Mouse (Mus musculus) left cerebral cortex, postnatal 36 days (tissue): Measurements from ENCODE around the gene Srsf5. TPM values are rescaled to one million over a fixed set of nuclear protein-coding genes. Genes with fewer than 3 reads are reported as not detected.
"Not testable (repeated sequence)": the region's sequence is repeated elsewhere in the genome, so short reads cannot be mapped to it uniquely, and the experiment has no call there.

Experiments
- DNase-seq, 2 experiments: peaks; one replicate each; pipeline ENCODE4 v3.0.0; 2021 to 2022; ENCODE audit warnings: low spot score in 2 of 2, mixed read lengths in 1 of 2
- intact Hi-C: fragments of 180-260 bp; cut with DNase I; formaldehyde crosslinking; loops from one replicate; pipeline ENCODE4 v1.15.1; 2025
- total RNA-seq, 2 experiments: library from RNA; stranded (reverse); gene quantifications; 2 replicates each; pipeline ENCODE4 v1.2.3; 2021

Gene Srsf5
- total RNA-seq, 2 experiments from 2014 or later: 256 to 346 TPM

DNA sequence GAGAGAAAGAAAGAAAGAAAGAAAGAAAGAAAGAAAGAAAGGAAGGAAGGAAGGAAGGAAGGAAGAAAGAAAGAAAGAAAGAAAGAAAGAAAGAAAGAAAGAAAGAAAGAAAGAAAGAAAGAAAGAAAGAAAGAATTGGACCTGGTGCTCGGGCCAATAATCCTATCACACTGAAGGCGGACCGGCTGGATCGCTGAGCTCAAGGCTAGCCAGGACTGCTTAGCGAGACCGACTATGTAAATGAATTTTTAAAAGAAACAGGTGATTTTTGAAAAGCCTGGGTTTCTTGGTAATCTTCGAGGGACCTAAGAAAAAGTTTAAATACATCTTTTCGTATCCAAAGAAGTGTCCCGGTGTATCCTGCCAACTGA is 356 bp upstream of the Srsf5 start:
- intact Hi-C loops: loop anchor here (5.0 kb wide), 1 partner anchor 153 kb away; the partner anchor contains the start of gene Susd6
- DNase-seq: not testable (repeated sequence)

- intact Hi-C loops: loop anchor here (5.0 kb wide), 1 partner anchor 154 kb away; the partner anchor contains the start of gene Susd6
- DNase-seq: peak; percentile 95 to 96
Observed at GRCm38 (mm10) chr12:80945996-80946355, 672 bp downstream of the Srsf5 start.

GRCm38 (mm10) chr12:80948202-80948601 is 2.9 kb downstream of the Srsf5 start:
- intact Hi-C loops: loop anchor here (5.0 kb wide), 1 partner anchor 156 kb away; the partner anchor contains the start of gene Susd6
- no peak for DNase-seq

GRCm38 (mm10) chr12:80949603-80950002 is 4.3 kb downstream of the Srsf5 start:
- not testable (repeated sequence) for DNase-seq
- intact Hi-C loops: loop anchor here (5.0 kb wide), 1 partner anchor 157 kb away; the partner anchor contains the start of gene Susd6

- DNase-seq: no peak
- intact Hi-C loops: no loop called here
Observed at GRCm38 (mm10) chr12:80951640-80952219, 6.4 kb downstream of the Srsf5 start.

DNA sequence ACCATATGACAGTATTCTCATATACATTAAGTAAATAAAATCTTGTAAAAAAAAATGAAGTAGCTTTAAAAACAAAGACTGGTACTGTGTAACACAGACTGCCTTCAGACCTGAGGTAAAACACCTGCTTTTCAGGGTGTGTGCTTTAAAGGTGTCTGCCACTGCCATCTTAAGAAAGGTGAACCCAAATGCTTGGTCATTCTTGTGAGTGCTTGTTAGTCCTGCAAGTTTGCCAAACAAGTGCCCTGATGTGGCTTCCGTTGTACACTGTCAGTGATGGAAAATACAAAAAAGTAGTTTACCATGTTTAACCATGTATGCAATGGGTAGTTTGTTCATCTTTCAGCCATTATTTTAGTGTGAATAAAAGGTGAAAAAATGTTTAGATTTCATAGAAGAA is 7.2 kb downstream of the Srsf5 start:
- no peak for DNase-seq
- intact Hi-C loops: no loop called here

DNA sequence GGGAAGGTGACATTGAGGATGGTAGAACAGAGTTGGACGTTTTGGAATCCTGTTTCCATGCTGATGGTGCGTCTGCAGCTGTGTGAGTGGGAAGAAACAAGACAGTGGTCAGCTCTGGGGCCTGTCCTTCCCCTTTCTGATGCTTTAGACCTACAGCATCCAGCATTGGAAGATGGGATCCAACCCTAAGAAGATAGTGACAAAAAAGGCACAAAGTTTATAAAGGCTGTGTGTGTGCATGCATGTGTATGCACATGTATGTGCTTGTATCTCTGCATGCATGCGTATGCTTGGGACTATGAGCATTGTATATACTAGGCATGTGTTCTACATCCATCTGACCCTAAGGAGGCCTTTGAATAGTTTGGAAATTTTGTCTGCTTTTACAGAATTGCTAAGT is 10.7 kb downstream of the Srsf5 start:
- intact Hi-C loops: no loop called here

GRCm38 (mm10) chr12:80957961-80958360 is 12.7 kb downstream of the Srsf5 start:
- DNase-seq: no peak
- intact Hi-C loops: no loop called here

More for the DNA sequence above, 10.7 kb downstream of the Srsf5 start:
- no peak for DNase-seq

DNA sequence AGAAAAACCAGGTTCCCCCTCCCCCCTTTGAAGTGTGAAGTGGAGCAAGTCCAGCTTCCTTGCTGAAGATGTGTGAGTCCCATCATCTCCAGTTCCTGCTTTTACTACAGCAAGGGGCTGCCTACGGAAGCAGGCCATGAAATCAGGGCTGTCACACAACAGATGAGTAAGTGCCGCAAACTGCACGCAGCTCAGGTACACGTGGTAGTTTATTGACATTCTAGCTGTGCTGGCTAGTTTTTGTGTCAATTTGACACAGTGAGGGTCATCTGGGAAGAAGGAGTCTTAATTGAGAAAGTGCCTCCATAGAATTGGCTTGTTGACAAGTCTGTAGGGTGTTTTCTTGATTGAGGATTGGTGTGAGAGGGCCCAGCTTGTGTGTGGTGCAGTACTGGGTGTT is 17.3 kb downstream of the Srsf5 start:
- DNase-seq: no peak
- intact Hi-C loops: no loop called here

- intact Hi-C loops: no loop called here
- DNase-seq: no peak
Observed at GRCm38 (mm10) chr12:80966059-80966838, 20.9 kb downstream of the Srsf5 start.

DNA sequence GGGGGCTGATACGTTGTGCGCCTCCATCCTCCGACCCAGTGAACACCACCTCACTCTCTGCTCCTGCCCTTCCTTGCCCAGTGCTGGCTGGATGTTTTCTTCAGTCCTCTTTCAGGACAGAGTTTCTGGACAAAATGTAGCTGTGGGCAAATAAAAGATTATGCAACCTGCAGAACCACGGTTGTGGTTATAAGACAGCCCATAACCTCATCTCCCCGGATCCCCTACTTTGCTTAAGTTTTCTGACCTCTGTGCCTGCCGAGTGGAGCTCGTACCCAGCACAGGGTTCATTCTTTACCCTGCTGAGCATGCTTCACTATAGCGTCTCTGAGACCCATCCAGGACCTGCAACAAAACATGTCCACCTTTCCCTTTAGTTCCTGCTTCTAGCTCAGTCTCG is 22.6 kb downstream of the Srsf5 start:
- DNase-seq: no peak
- intact Hi-C loops: no loop called here

DNA sequence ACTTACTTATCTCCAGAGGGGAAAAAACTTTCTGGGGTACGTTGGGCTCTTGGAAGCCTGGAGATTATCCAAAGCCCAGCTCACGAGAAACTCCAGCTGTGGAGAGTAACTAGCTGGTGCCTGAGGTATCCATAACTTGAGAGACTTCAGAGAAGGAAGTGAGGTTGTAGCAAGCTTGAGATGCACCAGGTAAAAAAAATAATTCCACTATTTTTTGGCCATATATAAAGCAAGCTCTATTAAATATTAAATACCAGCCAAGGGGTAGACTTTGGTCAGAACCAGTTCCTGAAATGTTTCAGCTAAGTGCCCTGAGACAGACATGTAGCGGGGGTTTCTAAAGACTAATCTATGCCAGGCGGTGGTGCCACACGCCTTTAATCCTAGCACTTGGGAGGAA is 23.3 kb downstream of the Srsf5 start, which contains the start of gene Slc10a1:
TSS of gene Slc10a1 (minus strand) at position 101 of the 400 bp plus-strand sequence.
- DNase-seq: no peak
- intact Hi-C loops: no loop called here

DNA sequence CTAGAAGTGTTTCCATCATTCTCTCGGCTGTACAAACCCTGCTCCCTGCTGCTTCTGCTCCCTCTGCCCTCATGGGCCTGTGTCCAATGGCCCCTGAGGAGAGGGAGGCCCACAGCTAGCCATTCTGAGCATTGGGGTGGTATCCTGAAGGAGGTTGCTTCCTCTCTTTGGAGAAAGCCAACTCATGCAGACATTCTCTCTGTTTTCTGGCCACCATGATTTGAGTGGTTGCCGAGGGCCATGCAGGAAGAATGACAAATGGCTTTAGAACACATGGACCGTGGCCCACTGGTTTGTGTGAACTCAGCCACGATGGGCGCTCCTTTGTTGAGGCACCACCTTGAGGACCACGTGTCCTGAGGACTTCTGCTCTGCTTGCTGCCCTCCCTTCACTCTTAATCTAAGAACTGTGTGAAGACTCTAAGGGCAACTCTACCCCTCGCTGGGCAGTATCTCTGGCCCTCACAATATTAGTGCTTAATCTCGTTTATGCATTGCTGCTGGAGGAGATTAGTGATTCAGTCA is 24.9 kb downstream of the Srsf5 start:
- intact Hi-C loops: no loop called here
- DNase-seq: no peak

- intact Hi-C loops: no loop called here
- no peak for DNase-seq
Observed at GRCm38 (mm10) chr12:80971756-80972155, 26.5 kb downstream of the Srsf5 start.

DNA sequence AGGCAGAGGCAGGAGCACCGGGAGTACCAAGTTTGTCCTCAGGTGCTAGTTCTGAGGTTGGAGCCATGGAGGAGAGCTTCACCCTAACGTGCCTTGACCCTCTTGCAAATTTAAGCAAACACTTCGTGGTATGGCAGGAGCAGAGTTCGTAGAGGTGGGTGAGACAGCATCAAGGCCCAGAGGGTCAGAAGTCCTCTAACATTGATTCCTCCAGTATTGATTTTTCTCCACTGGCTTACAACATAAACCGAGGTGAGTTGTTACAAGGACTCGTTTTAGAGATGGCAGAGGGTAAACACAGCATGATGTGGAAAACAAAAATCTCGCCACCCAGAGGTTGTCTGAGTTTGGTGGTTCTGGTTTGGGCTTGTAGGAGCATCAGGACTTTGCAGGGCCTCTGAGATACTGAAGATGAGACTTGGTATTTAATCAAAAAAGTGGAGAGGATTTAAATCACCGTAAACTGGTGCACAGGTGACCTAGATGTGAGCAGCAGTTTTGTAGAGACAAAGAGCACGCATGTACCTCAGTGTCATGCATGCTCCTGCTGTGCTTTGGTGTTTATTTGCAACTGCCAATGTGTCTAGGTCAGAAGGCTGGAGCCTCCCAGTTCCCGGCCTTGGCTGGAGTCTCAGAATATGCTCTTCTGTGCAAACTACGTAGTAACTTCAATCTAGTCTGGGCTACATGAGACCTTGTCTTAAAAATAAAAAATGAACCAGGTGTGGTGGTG is 30.8 kb downstream of the Srsf5 start:
- no peak for DNase-seq
- intact Hi-C loops: no loop called here

- DNase-seq: peak; percentile 49 to 72
- intact Hi-C loops: loop anchor here (1.0 to 5.0 kb wide), 3 partner anchors 200 to 720 kb away; no protein-coding TSS in a partner anchor
Observed at GRCm38 (mm10) chr12:80982326-80982725, 37.0 kb downstream of the Srsf5 start.

DNA sequence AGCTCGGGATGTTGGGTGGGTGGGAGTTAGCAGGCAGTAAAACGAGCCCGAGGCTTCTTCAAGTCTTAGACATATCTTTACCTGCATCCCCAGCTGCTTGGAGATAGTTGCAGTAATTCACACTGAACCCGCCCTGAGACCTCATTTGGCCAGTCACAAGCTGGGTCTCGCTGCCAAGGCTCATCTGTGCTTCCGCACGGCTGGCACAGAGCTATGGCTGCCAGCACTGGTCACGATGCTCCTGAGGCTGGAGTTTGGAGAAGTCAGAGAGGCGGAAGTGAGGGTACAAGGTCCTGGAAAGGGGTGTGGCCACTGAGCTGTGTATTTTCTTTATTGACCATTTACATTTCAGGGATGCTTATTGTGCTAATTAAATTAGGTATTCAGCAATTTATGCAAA is 38.4 kb downstream of the Srsf5 start:
- intact Hi-C loops: loop anchor here (2.0 to 5.0 kb wide), 2 partner anchors 199 to 719 kb away; no protein-coding TSS in a partner anchor
- no peak for DNase-seq

DNA sequence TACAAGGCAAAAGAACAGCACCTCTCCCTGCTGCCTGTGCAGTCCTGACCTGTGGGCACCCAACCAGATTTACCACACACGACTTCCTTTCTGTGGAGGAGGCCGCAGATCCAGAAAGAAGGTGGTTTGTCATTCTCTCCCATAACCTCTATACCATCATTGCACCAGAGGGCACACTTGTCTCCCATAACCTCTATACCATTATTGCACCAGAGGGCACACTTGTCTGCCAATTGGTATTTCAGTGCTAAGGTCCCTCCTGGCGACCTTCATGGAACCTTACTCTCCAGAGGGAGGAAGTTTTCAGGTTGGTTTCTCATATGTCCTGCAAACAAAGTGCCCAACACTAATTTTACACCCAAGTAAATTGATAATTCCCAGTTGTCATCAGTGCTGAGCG is 41.3 kb downstream of the Srsf5 start:
- no peak for DNase-seq
- intact Hi-C loops: no loop called here

DNA sequence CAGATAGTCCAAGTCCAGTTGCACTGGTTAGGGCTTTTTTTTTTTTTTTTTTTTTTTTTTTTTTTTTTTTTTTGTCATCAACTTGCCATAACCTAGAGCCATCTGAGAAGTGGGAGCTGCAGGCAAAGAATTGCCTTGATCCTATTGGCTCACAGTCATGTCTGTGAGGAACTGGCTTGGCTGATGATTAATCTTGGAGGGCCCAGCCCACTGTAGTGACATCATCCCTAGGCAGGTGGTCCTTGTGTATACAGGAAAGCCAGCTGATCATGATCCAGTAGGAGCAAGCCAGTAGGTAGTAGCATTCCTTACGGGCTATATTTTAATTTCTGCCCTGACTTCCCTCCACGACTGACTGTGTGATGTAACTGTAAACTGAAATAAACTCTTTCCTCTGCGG is 43.0 kb downstream of the Srsf5 start:
- no peak for DNase-seq
- intact Hi-C loops: no loop called here

DNA sequence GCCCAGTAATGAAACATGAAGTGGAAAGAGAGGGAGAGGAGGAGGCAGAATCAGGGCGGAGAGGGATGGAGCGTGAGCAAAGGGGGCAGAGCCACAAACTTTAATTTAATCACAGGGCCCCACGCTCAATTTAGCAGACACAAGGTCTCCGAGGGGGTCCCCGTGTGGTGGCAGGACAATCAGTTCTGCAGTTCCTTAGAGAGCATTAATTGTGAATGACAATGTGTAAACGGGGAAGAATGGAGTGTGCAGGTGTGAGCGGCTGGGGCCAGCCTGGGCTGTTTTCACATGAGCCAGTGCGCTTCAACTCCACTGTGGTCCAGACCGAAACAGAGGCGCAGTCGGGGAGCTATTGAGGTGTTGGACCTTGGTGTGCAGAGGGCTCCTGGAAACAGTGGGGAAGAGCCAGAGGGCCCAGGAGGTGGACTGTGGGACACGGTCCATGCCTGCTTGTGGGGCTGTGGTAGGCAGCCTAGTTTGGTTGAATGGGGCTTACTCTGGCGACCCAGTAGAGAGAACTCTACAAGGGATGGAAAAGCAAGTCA is 45.7 kb downstream of the Srsf5 start:
- intact Hi-C loops: no loop called here
- DNase-seq: no peak
